Mouse (Mus musculus) macrophage (primary cell): ENCODE measurements around the gene Tmem138. TPM values are rescaled to one million over a fixed set of nuclear protein-coding genes. Genes with fewer than 3 reads are reported as not detected.
A peak's percentile ranks its signal among the peaks of the same experiment; 100 is the strongest.

ENCODE experiments used
- H3K27ac ChIP-seq: fragments of 350-480 bp; formaldehyde crosslinking; 2 replicates; pipeline ENCODE4 v1.9.0; 2021
- H3K36me3 ChIP-seq: fragments of 350-480 bp; formaldehyde crosslinking; 2 replicates; pipeline ENCODE4 v1.9.0; 2021; ENCODE audit errors: inconsistent target
- H3K4me3 ChIP-seq: fragments of 350-480 bp; formaldehyde crosslinking; 2 replicates; pipeline ENCODE4 v1.9.0; 2021; ENCODE audit errors: inconsistent target
- H3K79me2 ChIP-seq: fragments of 350-480 bp; formaldehyde crosslinking; 2 replicates; pipeline ENCODE4 v1.9.0; 2021; ENCODE audit errors: inconsistent target
- WGBS: methylation state at CpG from one replicate; pipeline ENCODE4 v1.1.7; 2026; ENCODE audit warnings: inconsistent platforms; ENCODE audit not compliant: missing documents; 5-methylcytosine and 5-hydroxymethylcytosine counted together
- polyA plus RNA-seq: library from polyadenylated mRNA; stranded (reverse); fragments of 250-400 nt; gene quantifications from 3 replicates; pipeline ENCODE4 v1.2.4, GENCODE M21; 2018; ENCODE audit warnings: inconsistent platforms
- total RNA-seq, 78 experiments: library from RNA; depleted of rRNA; stranded (reverse); fragments of 250-400 nt; gene quantifications; 1 replicate in 9 of 78; 2 replicates in 24 of 78; 3 replicates in 43 of 78; 4 replicates in 2 of 78; pipeline ENCODE4 v1.2.4; 2018; ENCODE audit warnings: inconsistent platforms in 56 of 78

Gene Tmem138
- 10 to 100 TPM in 1 of 26 experiments, 1 to 10 TPM in 25; 1.0 to 10.7 (median 3.8) TPM for total RNA-seq (2018; cell fraction: chromatin; rRNA removed)
- 1 to 10 TPM; 2.4 to 7.7 (median 5.4) TPM for total RNA-seq (2018; cell fraction: cytosol; rRNA removed)
- 1 to 10 TPM; 1.3 to 9.2 (median 5.3) TPM for total RNA-seq (2018; cell fraction: nucleus; rRNA removed)
- polyA plus RNA-seq: 3.3 to 5.6 TPM (median 3.4 TPM) in 3 replicates

DNA sequence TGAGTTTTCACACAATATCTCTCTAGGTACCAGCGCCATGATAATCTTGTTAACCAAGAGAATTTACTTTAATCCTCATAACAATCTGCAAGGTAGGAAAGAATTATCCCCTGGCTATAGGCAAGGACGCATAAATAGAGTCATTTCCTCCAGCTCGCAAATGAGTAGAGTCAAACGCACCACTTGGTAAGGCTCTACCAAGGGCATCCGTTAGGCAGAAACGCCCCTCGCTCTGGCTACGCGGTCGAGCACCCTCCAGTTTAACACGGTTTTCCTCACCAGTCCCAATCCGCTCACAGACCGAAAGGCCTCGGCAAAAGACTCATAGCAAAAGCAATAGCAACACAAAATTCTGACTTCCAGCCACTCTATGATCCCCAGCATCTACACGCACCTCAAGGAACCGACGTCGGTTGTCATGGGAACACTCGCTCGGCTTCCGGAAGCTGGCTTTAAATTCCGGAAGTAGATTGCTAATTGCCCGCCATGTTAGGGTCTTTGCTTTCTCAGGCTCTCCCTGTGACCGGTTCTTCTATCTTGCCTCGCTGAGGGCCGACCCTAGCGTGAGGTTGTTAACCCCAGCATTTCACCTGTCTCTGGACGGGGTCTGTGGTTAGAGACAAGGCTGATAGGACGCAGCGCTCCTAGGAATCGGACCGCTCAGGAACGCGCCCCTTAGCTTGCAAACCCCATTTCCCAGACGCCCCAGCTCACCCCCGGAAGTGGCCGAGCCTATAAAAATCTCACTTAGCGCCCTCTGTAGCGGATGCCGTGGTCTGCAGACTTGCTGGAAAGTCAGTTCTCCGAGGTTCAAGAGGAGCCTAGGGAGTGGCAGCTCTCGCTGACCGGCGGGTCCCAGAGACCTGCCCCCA lies at the start of gene Tmem138, which contains the start of gene Cyb561a3:
TSS of gene Tmem138 (minus strand) at position 673 of the 872 bp plus-strand sequence.
TSS of gene Cyb561a3 (plus strand) at position 483 of the 872 bp plus-strand sequence.
- WGBS: under 1% methylated on average over 42 of the region's 44 CpGs
- Histone ChIP-seq H3K4me3 (peak within 1 kb of the TSS; percentile 83), H3K36me3 (peaks cover 13% of the 10 kb centered on the region; the same call in 1 of the 2 replicates), H3K27ac (peak within 1 kb of the TSS; percentile 86), H3K79me2 (peaks cover 16% of the 10 kb centered on the region; the same call in 1 of the 2 replicates)

DNA sequence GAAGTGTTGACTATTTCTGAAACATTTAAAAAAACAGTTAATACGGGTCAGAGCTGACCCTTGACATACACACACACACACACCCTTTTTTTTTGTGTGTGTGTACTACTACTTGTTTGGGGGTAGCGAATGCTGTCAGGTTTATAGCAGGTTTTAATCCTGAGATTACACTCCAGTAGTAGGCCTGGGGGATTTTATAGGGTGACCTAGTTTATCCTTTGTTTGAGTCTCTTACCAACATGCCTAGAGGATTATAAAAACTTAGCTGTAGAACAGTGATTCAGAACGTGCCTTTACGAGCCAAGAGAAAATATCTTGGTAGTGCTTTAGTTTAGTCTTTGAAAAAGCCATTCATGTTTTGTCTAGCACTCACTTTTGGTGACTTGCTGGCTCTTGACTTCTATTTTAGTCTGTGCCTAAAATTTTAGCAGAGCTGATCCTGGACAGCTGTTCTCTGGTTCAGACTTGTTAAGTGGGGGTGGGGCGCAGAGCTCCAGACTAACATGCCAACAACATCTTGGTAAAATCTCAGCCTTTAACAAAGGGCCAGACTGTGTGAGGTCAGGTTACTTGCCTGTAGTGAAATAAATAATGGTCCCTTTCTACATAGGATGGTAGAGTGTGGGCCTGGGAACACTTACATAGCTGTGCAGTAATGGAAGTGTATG lies 31.5 kb upstream of the Tmem138 start:
- no peak overlapping the region for H3K27ac ChIP-seq
- H3K36me3 ChIP-seq: peaks cover 60% of the 10 kb centered on the region
- no peak overlapping the region for H3K4me3 ChIP-seq
- H3K79me2 ChIP-seq: peaks cover 45% of the 10 kb centered on the region
- WGBS: 92% methylated on average over 5 of the region's 5 CpGs

DNA sequence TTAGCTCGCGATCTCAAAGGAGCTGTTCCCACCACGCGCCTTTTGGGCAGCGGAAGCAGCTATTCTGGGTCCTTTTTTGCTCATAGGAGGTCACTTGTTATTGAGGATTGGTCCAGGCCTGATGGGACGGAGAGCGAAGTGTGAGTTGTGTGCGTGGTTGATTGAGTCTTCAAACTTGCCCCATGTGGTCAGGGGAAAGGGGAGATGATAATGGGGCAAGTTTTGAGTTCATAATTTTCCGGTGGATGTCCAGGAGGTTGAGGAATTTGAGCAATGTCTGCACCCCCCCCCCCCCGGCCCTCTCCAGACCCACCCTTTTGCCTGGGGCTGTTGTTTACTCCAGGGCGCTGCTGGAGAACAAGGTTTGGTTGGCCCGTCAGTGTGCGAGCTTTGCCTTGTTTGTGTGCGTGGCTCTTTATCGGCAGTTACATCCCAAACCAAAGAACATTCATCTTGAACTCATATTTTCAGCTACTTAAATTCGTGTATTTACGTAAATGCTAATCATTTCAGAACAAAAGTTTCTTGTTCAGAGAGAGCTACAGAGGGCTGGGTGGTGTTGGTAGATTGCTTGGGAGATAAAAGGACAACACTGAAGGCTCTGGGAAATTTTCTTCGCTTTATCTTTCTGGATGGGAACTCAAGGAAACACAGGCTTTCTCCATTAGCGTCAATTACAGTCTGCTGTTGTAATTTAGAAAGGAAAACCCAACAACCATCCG lies 28.9 kb upstream of the Tmem138 start:
- WGBS: 8% methylated on average over 20 of the region's 20 CpGs
- peak overlapping the region; percentile 54 for H3K27ac ChIP-seq
- H3K36me3 ChIP-seq: peaks cover 33% of the 10 kb centered on the region

DNA sequence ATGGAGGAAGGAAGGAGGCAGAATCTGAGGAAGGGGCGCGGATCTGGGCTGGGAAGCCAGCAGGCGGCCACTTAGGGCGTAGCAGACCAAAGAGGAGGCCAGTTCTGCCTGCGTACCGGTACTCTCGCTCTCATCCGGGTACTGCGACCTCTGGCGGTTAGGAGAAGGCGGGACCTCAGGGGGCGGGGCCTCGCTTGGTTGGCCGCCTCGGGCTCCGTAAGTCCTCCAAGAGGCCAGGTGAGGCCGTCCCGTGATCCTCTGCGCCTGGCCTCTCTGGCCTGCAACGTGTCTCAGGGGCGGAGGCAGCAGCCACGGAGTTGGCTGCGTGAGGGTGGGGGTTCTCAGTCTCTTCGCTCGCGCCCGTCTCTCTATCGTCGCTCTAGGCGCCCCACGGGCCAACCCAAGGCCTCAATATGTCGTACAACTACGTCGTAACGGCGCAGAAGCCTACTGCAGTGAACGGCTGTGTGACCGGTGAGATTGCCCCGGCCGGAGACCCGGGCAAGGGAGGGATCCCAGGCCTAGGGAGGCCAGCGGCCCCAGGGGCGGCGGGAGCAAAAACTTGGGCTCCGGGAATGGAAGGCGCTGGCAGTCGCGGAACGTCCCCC lies 28.2 kb upstream of the Tmem138 start, which contains the start of the genes Ddb1 and Tkfc:
TSS of gene Ddb1 (plus strand) at position 35 of the 608 bp plus-strand sequence.
TSS of gene Tkfc (minus strand) at position 362 of the 608 bp plus-strand sequence.
- peaks cover 45% of the 10 kb centered on the region for H3K79me2 ChIP-seq
- under 1% methylated on average over 49 of the region's 49 CpGs for WGBS
- peak within 1 kb of the TSS; percentile 66 for H3K27ac ChIP-seq
- H3K36me3 ChIP-seq: peaks cover 27% of the 10 kb centered on the region
- H3K4me3 ChIP-seq: peak within 1 kb of the TSS; percentile 88

More for the DNA sequence above, 28.9 kb upstream of the Tmem138 start:
- Histone ChIP-seq H3K4me3 (peak overlapping the region; percentile 88), H3K79me2 (peaks cover 45% of the 10 kb centered on the region)

DNA sequence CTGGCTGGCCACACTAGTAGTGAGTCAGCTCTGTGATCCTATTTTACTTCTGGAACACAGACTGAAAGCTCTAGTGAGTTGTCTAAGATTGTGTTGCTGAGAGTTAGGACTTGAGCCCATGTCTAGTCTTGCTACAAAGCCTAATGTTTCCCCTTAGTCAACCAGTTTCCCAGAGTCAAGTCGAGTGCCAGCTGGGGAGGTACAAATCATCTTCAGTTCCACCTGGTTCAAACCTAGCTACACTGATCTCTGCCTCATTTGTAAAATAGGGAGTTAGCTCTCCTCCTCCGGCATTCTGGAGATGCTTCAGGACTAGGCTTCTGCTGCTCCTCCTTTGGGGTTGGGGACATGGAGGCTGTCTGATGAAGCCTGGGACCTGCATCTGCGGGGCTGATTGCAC lies 27.4 kb upstream of the Tmem138 start:
- H3K4me3 ChIP-seq: peak overlapping the region; percentile 88
- H3K36me3 ChIP-seq: peaks cover 18% of the 10 kb centered on the region
- peak overlapping the region; percentile 66 for H3K27ac ChIP-seq
- H3K79me2 ChIP-seq: peaks cover 42% of the 10 kb centered on the region
- 58% methylated on average over 3 of the region's 3 CpGs for WGBS

DNA sequence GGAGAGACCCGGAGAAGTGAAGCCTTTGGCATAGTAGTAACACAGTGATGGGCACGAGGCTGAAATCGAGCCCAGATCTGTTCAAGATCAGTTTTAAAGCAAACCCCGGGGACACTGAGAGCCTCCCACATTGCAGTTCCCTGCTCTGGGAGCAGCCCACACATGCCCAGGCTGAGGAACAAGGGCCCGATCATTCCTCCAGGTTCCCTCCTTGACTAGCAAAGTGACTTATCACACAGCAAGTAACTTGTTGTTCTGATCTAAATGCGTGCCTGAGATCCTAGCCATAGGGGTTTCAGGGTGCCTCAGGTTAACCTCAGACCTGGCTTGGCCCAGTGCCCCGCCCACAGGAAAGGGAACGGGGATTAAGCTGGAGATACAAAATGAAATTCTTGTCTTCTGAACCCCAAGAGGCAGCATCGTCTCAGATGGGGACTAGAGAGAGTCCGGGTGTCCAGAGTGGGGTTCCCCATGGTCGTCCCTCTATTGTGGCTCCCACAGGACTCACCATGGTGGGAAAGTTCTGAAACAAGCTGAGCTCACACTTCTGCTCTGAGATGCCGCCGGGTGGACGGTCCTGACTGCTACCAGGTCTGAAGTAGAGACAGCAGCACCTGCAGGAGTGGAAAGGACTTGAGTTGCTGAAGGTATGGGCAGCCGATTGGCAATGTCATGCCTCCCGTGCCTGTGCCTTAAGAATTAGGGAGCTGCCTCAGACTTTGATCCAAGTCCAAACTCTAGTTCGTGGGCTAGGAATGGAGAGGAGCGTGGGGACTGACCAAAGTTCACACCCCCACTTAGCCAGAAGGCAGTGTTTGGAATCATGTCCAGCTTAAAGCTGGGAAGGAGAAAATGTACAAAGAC lies 26.7 kb upstream of the Tmem138 start:
- peaks cover 12% of the 10 kb centered on the region for H3K36me3 ChIP-seq
- 0 out of 2 replicates have a peak overlapping the region, but pooled peaks have one; percentile 66 for H3K27ac ChIP-seq
- WGBS: 88% methylated on average over 17 of the region's 18 CpGs
- no peak overlapping the region for H3K4me3 ChIP-seq
- peaks cover 35% of the 10 kb centered on the region for H3K79me2 ChIP-seq

DNA sequence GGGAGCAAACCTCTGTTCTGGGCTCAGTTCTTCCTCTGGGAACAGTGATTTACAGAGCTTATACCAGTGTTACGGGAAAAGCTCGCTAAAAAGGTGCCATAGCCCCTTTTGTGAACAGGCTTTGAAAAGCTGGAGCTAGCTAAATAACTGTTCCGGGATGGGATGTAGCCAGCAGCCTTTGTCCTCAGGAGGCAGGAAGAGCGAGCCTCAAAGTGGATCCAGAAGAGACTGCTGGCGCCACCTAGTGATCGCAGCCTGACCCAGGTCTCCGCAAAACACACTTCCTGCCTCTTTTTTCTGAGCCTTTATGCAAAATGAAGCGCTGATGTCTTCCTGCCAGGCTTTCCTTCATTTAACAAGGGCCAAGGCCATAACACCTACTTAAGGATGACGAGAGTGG lies 25.6 kb upstream of the Tmem138 start:
- Histone ChIP-seq H3K27ac (peak overlapping the region; percentile 74), H3K79me2 (peaks cover 24% of the 10 kb centered on the region), H3K4me3 (no peak overlapping the region), H3K36me3 (0 out of 2 replicates have a peak, but pooled peaks cover under 1% of the 10 kb centered on the region)
- 3% methylated on average over 9 of the region's 9 CpGs for WGBS

DNA sequence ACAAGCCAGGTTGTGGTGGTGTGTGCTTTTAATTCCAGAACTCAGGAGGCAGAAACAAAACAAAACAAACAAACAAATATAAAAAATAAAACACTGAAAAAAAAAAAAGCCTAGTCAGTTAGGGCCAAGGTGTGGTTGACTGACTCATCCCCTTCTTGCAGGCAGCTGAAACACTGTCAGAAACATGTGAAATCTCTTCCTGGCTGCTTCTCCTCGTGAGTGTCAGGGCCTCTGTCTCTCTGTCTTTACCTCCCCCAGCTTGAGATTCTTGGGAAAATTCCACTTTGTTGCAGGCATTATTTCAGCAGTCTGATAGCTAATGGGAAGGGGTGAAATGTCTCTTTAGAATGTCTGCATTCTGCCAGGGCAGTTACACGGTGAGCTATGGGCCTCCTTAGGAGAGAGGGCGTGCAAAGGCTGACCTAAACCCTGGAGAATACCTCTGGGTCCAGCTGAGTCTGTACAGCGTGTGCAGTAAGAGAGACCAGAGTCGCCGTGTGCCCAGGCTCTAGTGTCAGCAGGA lies 25.1 kb upstream of the Tmem138 start:
- Histone ChIP-seq H3K4me3 (no peak overlapping the region), H3K27ac (peak overlapping the region; percentile 74), H3K79me2 (peaks cover 19% of the 10 kb centered on the region), H3K36me3 (no peaks in the 10 kb centered on the region)
- 30% methylated on average over 6 of the region's 6 CpGs for WGBS

DNA sequence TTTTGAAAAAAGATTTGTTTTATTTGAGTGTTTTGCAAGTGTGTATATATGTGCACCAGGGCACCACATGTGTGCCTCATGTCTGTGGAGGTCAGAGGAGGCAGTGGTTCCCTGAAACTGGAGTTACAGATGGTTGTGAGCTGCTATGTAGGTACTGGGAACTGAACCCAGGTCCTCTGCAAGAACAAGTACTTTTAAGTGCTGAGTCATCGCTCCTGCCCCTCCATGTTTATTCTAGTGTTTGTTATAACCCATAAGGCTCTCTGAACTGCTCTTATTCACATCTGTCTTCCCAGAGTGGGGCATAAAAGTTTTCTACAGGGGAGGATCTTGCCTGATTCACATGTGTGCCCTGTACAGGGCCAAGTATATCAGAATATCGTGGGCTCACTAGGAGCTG lies 22.5 kb upstream of the Tmem138 start:
- Histone ChIP-seq H3K27ac (no peak overlapping the region), H3K79me2 (no peaks in the 10 kb centered on the region), H3K4me3 (no peak overlapping the region), H3K36me3 (peaks cover 6% of the 10 kb centered on the region; the same call in 1 of the 2 replicates)
- 91% methylated on average over 2 of the region's 2 CpGs for WGBS

DNA sequence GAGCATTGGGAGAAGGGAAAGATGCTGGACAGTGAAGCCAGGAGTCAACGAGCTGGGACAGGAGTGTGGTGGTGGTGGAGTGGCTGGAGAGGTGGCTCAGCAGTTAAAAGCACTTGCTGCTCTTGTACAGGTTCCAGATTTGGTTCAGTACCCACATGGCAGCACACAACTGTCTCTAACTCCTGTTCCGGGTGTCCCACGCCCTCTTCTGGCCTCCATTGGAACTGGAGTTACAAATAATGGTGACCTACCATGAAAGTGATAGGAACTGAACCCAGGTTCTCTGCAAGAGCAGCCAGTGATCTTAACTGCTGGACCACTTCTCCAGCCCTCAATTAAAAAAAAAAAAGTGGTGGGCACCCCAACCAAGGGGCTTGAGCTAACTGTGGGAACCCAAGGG lies 21.0 kb upstream of the Tmem138 start:
- H3K36me3 ChIP-seq: peaks cover 12% of the 10 kb centered on the region; the same call in 1 of the 2 replicates
- WGBS: 38% methylated on average over 3 of the region's 3 CpGs

DNA sequence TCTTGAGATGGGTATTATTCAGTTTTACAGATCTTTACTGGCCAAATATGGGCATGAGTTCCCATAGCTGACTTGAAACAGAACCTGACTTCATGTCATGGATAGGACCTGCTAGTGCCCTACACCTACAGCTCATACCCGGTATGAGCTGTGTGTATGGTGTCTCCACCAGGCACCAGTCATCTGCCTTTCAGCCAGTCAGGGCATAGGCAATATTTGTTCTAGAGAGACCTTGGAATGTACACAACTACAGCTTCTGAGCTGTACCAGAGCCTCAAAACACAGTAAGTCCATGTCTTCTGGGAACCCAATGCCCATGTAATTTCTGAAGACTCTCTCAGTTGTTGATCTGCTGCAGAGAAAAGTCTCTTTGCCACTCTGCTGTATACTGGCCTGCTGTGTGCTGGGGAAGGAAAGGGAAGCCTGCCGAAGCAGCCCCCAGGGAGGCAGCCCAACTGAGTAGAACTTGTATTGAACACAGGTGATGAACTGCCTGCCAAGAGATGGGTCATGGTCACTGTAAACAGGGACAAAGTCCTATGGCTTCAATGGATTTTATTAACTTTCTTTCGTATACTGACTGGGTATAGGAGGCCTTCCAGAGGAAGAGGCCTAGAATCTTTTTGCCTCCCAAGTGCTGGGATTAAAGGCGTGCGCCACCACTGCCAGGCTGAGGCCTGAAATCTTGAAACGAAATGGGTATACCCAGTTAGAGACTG lies 14.7 kb upstream of the Tmem138 start:
- 97% methylated on average over 6 of the region's 6 CpGs for WGBS
- no peak overlapping the region for H3K4me3 ChIP-seq
- H3K79me2 ChIP-seq: no peaks in the 10 kb centered on the region
- H3K36me3 ChIP-seq: peaks cover 35% of the 10 kb centered on the region; the same call in 1 of the 2 replicates
- H3K27ac ChIP-seq: no peak overlapping the region

More for the DNA sequence above, 21.0 kb upstream of the Tmem138 start:
- Histone ChIP-seq H3K27ac (no peak overlapping the region), H3K4me3 (no peak overlapping the region), H3K79me2 (no peaks in the 10 kb centered on the region)

DNA sequence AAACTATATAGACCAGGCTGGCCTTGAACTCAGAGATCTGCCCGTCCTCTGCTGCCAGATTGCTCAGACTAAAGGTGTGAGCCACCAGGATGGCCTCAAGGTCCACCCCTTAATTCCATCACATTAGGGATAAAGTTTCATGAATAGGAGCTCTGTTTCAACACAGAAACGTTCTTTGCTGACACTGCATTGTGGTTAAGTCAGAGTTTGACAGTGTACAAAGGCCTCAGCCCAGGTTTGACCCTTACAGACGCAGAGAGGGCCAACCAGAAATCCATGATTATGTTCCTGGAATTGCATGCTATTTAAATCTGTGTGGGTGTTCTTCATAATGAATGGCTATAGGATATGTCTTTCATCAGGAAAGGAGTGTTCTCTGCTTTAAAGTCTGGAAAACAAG lies 13.1 kb upstream of the Tmem138 start:
- no peaks in the 10 kb centered on the region for H3K79me2 ChIP-seq
- 62% methylated on average over 3 of the region's 3 CpGs for WGBS
- no peak overlapping the region for H3K27ac ChIP-seq
- H3K4me3 ChIP-seq: no peak overlapping the region
- H3K36me3 ChIP-seq: peaks cover 41% of the 10 kb centered on the region; the same call in 1 of the 2 replicates
